Mouse (Mus musculus): ENCODE measurements around the gene Olfr1416. TPM values are rescaled to one million over a fixed set of nuclear protein-coding genes. Genes with fewer than 3 reads are reported as not detected.

The Olfr1416 gene
- polyA plus RNA-seq, 1 experiment from 2014 or later, result not detected

Small RNAs within 50 kb of the gene (microRNA-seq; reads per million reads assigned to microRNA genes)
- 4.2 reads per million, percentile 9 among the genes with 10 or more reads in this experiment for gene Mir6900

Other genes with a start within 250 kb of the Olfr1416 start
- 298 and 309 TPM in 2 replicates for gene Ndufa10, start 11.3 kb downstream of the Olfr1416 start, polyA plus RNA-seq (2016; fragmentation: Nextera tagmentation; extraction: Ambion mirVana)
- not detected in 2 replicates for gene Olfr1415, start 11.0 kb upstream of the Olfr1416 start, polyA plus RNA-seq (2016; fragmentation: Nextera tagmentation; extraction: Ambion mirVana)
- gene Olfr1414, start 33.5 kb upstream of the Olfr1416 start, polyA plus RNA-seq (2016; fragmentation: Nextera tagmentation; extraction: Ambion mirVana), result not detected in 2 replicates
- gene Olfr1413, start 86.2 kb upstream of the Olfr1416 start, polyA plus RNA-seq (2016; fragmentation: Nextera tagmentation; extraction: Ambion mirVana), result not detected in 2 replicates
- not detected in 2 replicates for gene Olfr1412, start 100.7 kb upstream of the Olfr1416 start, polyA plus RNA-seq (2016; fragmentation: Nextera tagmentation; extraction: Ambion mirVana)
- not detected in 2 replicates for gene Olfr1411, start 109.3 kb upstream of the Olfr1416 start, polyA plus RNA-seq (2016; fragmentation: Nextera tagmentation; extraction: Ambion mirVana)
- not detected in 2 replicates for gene Olfr1410, start 120.7 kb upstream of the Olfr1416 start, polyA plus RNA-seq (2016; fragmentation: Nextera tagmentation; extraction: Ambion mirVana)
- gene Olfr12, start 132.7 kb upstream of the Olfr1416 start, polyA plus RNA-seq (2016; fragmentation: Nextera tagmentation; extraction: Ambion mirVana), result not detected in 2 replicates
- 368 and 378 TPM in 2 replicates for gene Cops9, start 156.9 kb upstream of the Olfr1416 start, polyA plus RNA-seq (2016; fragmentation: Nextera tagmentation; extraction: Ambion mirVana)
- gene Otos, start 163.7 kb upstream of the Olfr1416 start, polyA plus RNA-seq (2016; fragmentation: Nextera tagmentation; extraction: Ambion mirVana), result 0.07 TPM in 1 of 2 replicates, not detected in the other